Mouse (Mus musculus): ENCODE measurements around the gene Prkn.

- TF ChIP-seq CHD2 (IDR thresholded peaks at IDR 0.05; ENCODE audit: low read depth, low read length) (no peak), MAFK (IDR thresholded peaks at IDR 0.05; ENCODE audit: insufficient read depth, low read depth, low read length) (no peak), ZNF384 (IDR thresholded peaks at IDR 0.05; ENCODE audit: low read depth, low read length) (no peak), HCFC1 (IDR thresholded peaks at IDR 0.05; ENCODE audit: borderline replicate concordance, insufficient read depth, low read length) (no peak)
Observed at GRCm38 (mm10) chr17:11607931-11608330, 767.7 kb downstream of the Prkn start.
